Comparison of ENCODE assay signal across 11 mouse cellular contexts in genomic region chr9:108673151-108673550, GRCm38 (mm10). TPM values are rescaled to one million over a fixed set of nuclear protein-coding genes. Genes with fewer than 3 reads are reported as not detected.
DNase-seq lines count a peak whose midpoint lies in the region; ATAC-seq and TF ChIP-seq lines count a peak whose summit lies in the region.
"Had no signal": no experiment of that assay in that cellular context is flagged by ENCODE, and none has a peak within 500 bp of the region (broad histone marks: within the 10 kb centered on the region; RNA-seq: fewer than 3 reads in every experiment).

No protein-coding gene starts in this region.

- no peaks in the 10 kb centered on the region for H3K9me3 ChIP-seq in forebrain, postnatal 0 days (ENCODE audit: low read length)
- H3K9me3 ChIP-seq in forebrain, embryonic 16.5 days (ENCODE audit: control insufficient read depth, low read length): no peaks in the 10 kb centered on the region
- no peaks in the 10 kb centered on the region for H3K9me3 ChIP-seq in liver, embryonic 12.5 days (replicated peaks)
- no peaks in the 10 kb centered on the region for H3K9me3 ChIP-seq in ES-E14 (ENCODE audit: control insufficient read depth, insufficient read depth, low read depth, low read length)
- no peaks in the 10 kb centered on the region for H3K9me3 ChIP-seq in liver, embryonic 14.5 days (ENCODE audit: control insufficient read depth, low read length)
- H3K9me3 ChIP-seq: forebrain, embryonic 12.5 days had no signal

- no peak overlapping the region for H3K27ac ChIP-seq in forebrain, postnatal 0 days (ENCODE audit: low read depth, low read length)
- H3K27ac ChIP-seq in forebrain, embryonic 16.5 days (ENCODE audit: low read length): no peak overlapping the region
- H3K27ac ChIP-seq in liver, adult 2 months (replicated peaks; ENCODE audit: insufficient read depth, low read depth, low read length): no peak overlapping the region
- H3K27ac ChIP-seq in liver, embryonic 12.5 days: no peak overlapping the region
- no peak overlapping the region for H3K27ac ChIP-seq in ES-E14 (ENCODE audit: insufficient read depth, low read depth, low read length, poor library complexity, severe bottlenecking)
- H3K27ac ChIP-seq in liver, embryonic 14.5 days: no peak overlapping the region
- H3K27ac ChIP-seq: forebrain, embryonic 12.5 days; limb, embryonic 12.5 days had no signal

- peak; percentile 46 for TF ChIP-seq CTCF in forebrain, postnatal 0 days (IDR thresholded peaks at IDR 0.05; ENCODE audit: low read depth)
- TF ChIP-seq CTCF in liver, adult 2 months (IDR thresholded peaks at IDR 0.05; ENCODE audit: low read depth, low read length): peak; percentile 48; the same call in 1 of the 2 replicates
- peak; percentile 63 for TF ChIP-seq CTCF in liver, embryonic 14.5 days (IDR thresholded peaks at IDR 0.05; ENCODE audit: low read depth)

- TF ChIP-seq POLR2A in liver, adult 2 months (IDR thresholded peaks at IDR 0.05; ENCODE audit: extremely low read depth, insufficient read depth, low read length): no peak

- H3K79me2 ChIP-seq in liver, adult 2 months (ENCODE audit: control insufficient read depth, insufficient read depth, low read length): peaks cover 14% of the 10 kb centered on the region; the same call in 1 of the 2 replicates

- no peak for DNase-seq in forebrain, postnatal 0 days
- DNase-seq in liver, adult 2 months (ENCODE audit: extremely low read depth, low read depth, low spot score): no peak
- peak; percentile 86 for DNase-seq in ES-E14 (ENCODE audit: low read depth, low spot score)
- DNase-seq in liver, embryonic 14.5 days (ENCODE audit: low read depth in 3 of 3, low spot score in 3 of 3): no peak
- no peak for DNase-seq in frontal cortex, postnatal 25 days (ENCODE audit: low spot score in 2 of 2)
- DNase-seq in embryo, embryonic 11 days: no peak
- DNase-seq: cerebellum, adult 11-12 months had no signal

- ATAC-seq in forebrain, postnatal 0 days: no peak
- no peak for ATAC-seq in forebrain, embryonic 16.5 days
- no peak for ATAC-seq in liver, embryonic 12.5 days
- ATAC-seq in liver, embryonic 14.5 days (ENCODE audit: insufficient read depth): no peak

- TF ChIP-seq EP300 in liver, embryonic 14.5 days (IDR thresholded peaks at IDR 0.05; ENCODE audit: low read depth): no peak

- H3K27me3 ChIP-seq in forebrain, postnatal 0 days (ENCODE audit: insufficient read depth, low read length): no peaks in the 10 kb centered on the region
- H3K27me3 ChIP-seq in forebrain, embryonic 16.5 days (replicated peaks; ENCODE audit: control insufficient read depth, insufficient read depth, low read length): no peaks in the 10 kb centered on the region
- no peaks in the 10 kb centered on the region for H3K27me3 ChIP-seq in liver, adult 2 months (ENCODE audit: control insufficient read depth, insufficient read depth, low read length)
- H3K27me3 ChIP-seq in liver, embryonic 12.5 days (replicated peaks): no peaks in the 10 kb centered on the region
- no peaks in the 10 kb centered on the region for H3K27me3 ChIP-seq in liver, embryonic 14.5 days (ENCODE audit: control insufficient read depth, insufficient read depth, low read length)
- H3K27me3 ChIP-seq: forebrain, embryonic 12.5 days; limb, embryonic 12.5 days had no signal

- WGBS in forebrain, postnatal 0 days: 44% methylated on average over 2 of the region's 2 CpGs
- WGBS in forebrain, embryonic 16.5 days: 50% methylated on average over 2 of the region's 2 CpGs
- 67% methylated on average over 2 of the region's 2 CpGs for WGBS in liver, adult 2 months
- WGBS in liver, embryonic 12.5 days (ENCODE audit: insufficient replicate concordance): 50% methylated on average over 2 of the region's 2 CpGs
- WGBS in liver, embryonic 14.5 days (ENCODE audit: insufficient replicate concordance): 38% methylated on average over 2 of the region's 2 CpGs

- H3K9ac ChIP-seq in forebrain, postnatal 0 days: no peak overlapping the region
- no peak overlapping the region for H3K9ac ChIP-seq in forebrain, embryonic 16.5 days (replicated peaks; ENCODE audit: low read depth, low read length)
- no peak overlapping the region for H3K9ac ChIP-seq in liver, adult 2 months (ENCODE audit: low read depth, low read length)
- no peak overlapping the region for H3K9ac ChIP-seq in liver, embryonic 12.5 days
- H3K9ac ChIP-seq in ES-E14 (ENCODE audit: insufficient read depth, low read depth, low read length, poor library complexity, severe bottlenecking): no peak overlapping the region
- no peak overlapping the region for H3K9ac ChIP-seq in liver, embryonic 14.5 days (replicated peaks)
- H3K9ac ChIP-seq: forebrain, embryonic 12.5 days; limb, embryonic 12.5 days had no signal

- H3K4me2 ChIP-seq in forebrain, postnatal 0 days (ENCODE audit: low read depth): no peak overlapping the region
- H3K4me2 ChIP-seq in forebrain, embryonic 16.5 days (ENCODE audit: low read length): no peak overlapping the region
- H3K4me2 ChIP-seq in liver, embryonic 12.5 days: no peak overlapping the region
- H3K4me2 ChIP-seq in liver, embryonic 14.5 days (ENCODE audit: low read depth): no peak overlapping the region
- H3K4me2 ChIP-seq: forebrain, embryonic 12.5 days; limb, embryonic 12.5 days had no signal

- no peak overlapping the region for H3K4me3 ChIP-seq in forebrain, postnatal 0 days (ENCODE audit: low read depth, low read length)
- no peak overlapping the region for H3K4me3 ChIP-seq in forebrain, embryonic 16.5 days (replicated peaks; ENCODE audit: low read length)
- no peak overlapping the region for H3K4me3 ChIP-seq in liver, adult 2 months (ENCODE audit: insufficient read depth, low read depth, low read length)
- no peak overlapping the region for H3K4me3 ChIP-seq in liver, embryonic 12.5 days
- no peak overlapping the region for H3K4me3 ChIP-seq in ES-E14 (ENCODE audit: insufficient read depth in 1 of 2, low read depth in 1 of 2, low read length in 2 of 2, poor library complexity in 1 of 2, severe bottlenecking in 1 of 2)
- no peak overlapping the region for H3K4me3 ChIP-seq in liver, embryonic 14.5 days (ENCODE audit: insufficient read depth in 1 of 2, low read depth in 2 of 2, low read length in 2 of 2)
- H3K4me3 ChIP-seq: forebrain, embryonic 12.5 days; limb, embryonic 12.5 days had no signal

- peaks cover 11% of the 10 kb centered on the region for H3K36me3 ChIP-seq in forebrain, postnatal 0 days (ENCODE audit: insufficient read depth)
- H3K36me3 ChIP-seq in forebrain, embryonic 16.5 days (ENCODE audit: control insufficient read depth, insufficient read depth): peaks cover 8% of the 10 kb centered on the region
- peaks cover 65% of the 10 kb centered on the region for H3K36me3 ChIP-seq in liver, adult 2 months (ENCODE audit: control insufficient read depth, insufficient read depth, low read length)
- peaks cover 41% of the 10 kb centered on the region for H3K36me3 ChIP-seq in liver, embryonic 12.5 days
- peaks cover 12% of the 10 kb centered on the region for H3K36me3 ChIP-seq in ES-E14 (ENCODE audit: control insufficient read depth, insufficient read depth, low read length, poor library complexity, severe bottlenecking)
- no peaks in the 10 kb centered on the region; the same call in 1 of the 2 replicates for H3K36me3 ChIP-seq in liver, embryonic 14.5 days (replicated peaks; ENCODE audit: control insufficient read depth, insufficient read depth, low read depth)

- in situ Hi-C loops in ES-E14 (cut with MboI; ENCODE audit: low sequenced_read_pairs in 2 of 2, unreplicated experiment in 2 of 2): no loop called here

- H3K4me1 ChIP-seq in forebrain, postnatal 0 days (ENCODE audit: insufficient read depth): no peaks in the 10 kb centered on the region
- no peaks in the 10 kb centered on the region for H3K4me1 ChIP-seq in forebrain, embryonic 16.5 days (replicated peaks; ENCODE audit: control insufficient read depth, insufficient read depth, low read length)
- no peaks in the 10 kb centered on the region for H3K4me1 ChIP-seq in liver, adult 2 months (ENCODE audit: control insufficient read depth, insufficient read depth, low read length)
- H3K4me1 ChIP-seq in liver, embryonic 12.5 days: no peaks in the 10 kb centered on the region
- H3K4me1 ChIP-seq in ES-E14 (ENCODE audit: control insufficient read depth in 2 of 2, insufficient read depth in 2 of 2, low read length in 2 of 2, poor library complexity in 1 of 2): no peaks in the 10 kb centered on the region
- no peaks in the 10 kb centered on the region for H3K4me1 ChIP-seq in liver, embryonic 14.5 days (replicated peaks; ENCODE audit: control insufficient read depth in 2 of 2, insufficient read depth in 2 of 2, low read length in 1 of 2)
- H3K4me1 ChIP-seq: forebrain, embryonic 12.5 days; limb, embryonic 12.5 days had no signal

RNA-seq across cellular contexts. Expression of gene Slc25a20, which starts 11.3 kb away (rescaled TPM):
- 37.6 and 40.5 TPM in 2 replicates for total RNA-seq in forebrain, postnatal 0 days (2014; rRNA removed)
- polyA plus RNA-seq in forebrain, postnatal 0 days (2015; fragmentation: Nextera tagmentation; extraction: Ambion mirVana): 35.2 and 39.6 TPM in 2 replicates
- polyA plus RNA-seq in forebrain, embryonic 16.5 days (2015; fragmentation: Nextera tagmentation; extraction: Ambion mirVana): 46.3 and 47.8 TPM in 2 replicates
- total RNA-seq in liver, adult 2 months (2014; rRNA removed): 96.4 and 118 TPM in 2 replicates
- polyA plus RNA-seq in liver, adult 2 months (2012; rRNA removed): 52.5 and 70.6 TPM in 2 replicates
- 25.2 and 26.7 TPM in 2 replicates for polyA plus RNA-seq in liver, embryonic 12.5 days (2016; fragmentation: Nextera tagmentation; extraction: Ambion mirVana)
- total RNA-seq in ES-E14 (2012; rRNA removed): 42.0 and 59.4 TPM in 2 replicates
- polyA plus RNA-seq in liver, embryonic 14.5 days (2012; rRNA removed): 5.8 and 8.6 TPM in 2 replicates
- polyA plus RNA-seq in liver, embryonic 14.5 days (2014; fragmentation: Nextera tagmentation; extraction: Ambion mirVana): 12.3 and 14.0 TPM in 2 replicates

RNA-seq across cellular contexts. Expression of gene Prkar2a, which starts 16.0 kb away (rescaled TPM):
- 81.2 and 104 TPM in 2 replicates for total RNA-seq in forebrain, postnatal 0 days (2014; rRNA removed)
- 23.0 and 34.3 TPM in 2 replicates for polyA plus RNA-seq in forebrain, postnatal 0 days (2015; fragmentation: Nextera tagmentation; extraction: Ambion mirVana)
- 37.6 and 41.3 TPM in 2 replicates for polyA plus RNA-seq in forebrain, embryonic 16.5 days (2015; fragmentation: Nextera tagmentation; extraction: Ambion mirVana)
- 20.0 and 26.2 TPM in 2 replicates for total RNA-seq in liver, adult 2 months (2014; rRNA removed)
- polyA plus RNA-seq in liver, adult 2 months (2012; rRNA removed): 23.4 and 28.8 TPM in 2 replicates
- polyA plus RNA-seq in liver, embryonic 12.5 days (2016; fragmentation: Nextera tagmentation; extraction: Ambion mirVana): 15.5 and 17.5 TPM in 2 replicates
- 12.0 and 18.2 TPM in 2 replicates for total RNA-seq in ES-E14 (2012; rRNA removed)
- 5.0 and 6.4 TPM in 2 replicates for polyA plus RNA-seq in liver, embryonic 14.5 days (2012; rRNA removed)
- polyA plus RNA-seq in liver, embryonic 14.5 days (2014; fragmentation: Nextera tagmentation; extraction: Ambion mirVana): 9.9 and 10.1 TPM in 2 replicates

RNA-seq across cellular contexts. Expression of gene Arih2, which starts 24.0 kb away (rescaled TPM):
- 68.2 and 70.9 TPM in 2 replicates for total RNA-seq in forebrain, postnatal 0 days (2014; rRNA removed)
- 32.3 and 40.3 TPM in 2 replicates for polyA plus RNA-seq in forebrain, postnatal 0 days (2015; fragmentation: Nextera tagmentation; extraction: Ambion mirVana)
- 59.9 and 61.8 TPM in 2 replicates for polyA plus RNA-seq in forebrain, embryonic 16.5 days (2015; fragmentation: Nextera tagmentation; extraction: Ambion mirVana)
- 34.0 and 37.1 TPM in 2 replicates for total RNA-seq in liver, adult 2 months (2014; rRNA removed)
- polyA plus RNA-seq in liver, adult 2 months (2012; rRNA removed): 25.5 and 26.8 TPM in 2 replicates
- 40.4 and 41.3 TPM in 2 replicates for polyA plus RNA-seq in liver, embryonic 12.5 days (2016; fragmentation: Nextera tagmentation; extraction: Ambion mirVana)
- 98.7 and 128 TPM in 2 replicates for total RNA-seq in ES-E14 (2012; rRNA removed)
- polyA plus RNA-seq in liver, embryonic 14.5 days (2012; rRNA removed): 15.3 and 17.7 TPM in 2 replicates
- polyA plus RNA-seq in liver, embryonic 14.5 days (2014; fragmentation: Nextera tagmentation; extraction: Ambion mirVana): 18.0 and 22.0 TPM in 2 replicates
